Mouse (Mus musculus): ENCODE measurements around the gene Slc38a7. TPM values are rescaled to one million over a fixed set of nuclear protein-coding genes. Genes with fewer than 3 reads are reported as not detected.

The Slc38a7 gene
- polyA plus RNA-seq, 1 experiment from 2014 or later = 9.4 TPM

- ATAC-seq = no peak
- H3K27ac ChIP-seq (ENCODE audit: low read depth) = no peak overlapping the region
- H3K9me3 ChIP-seq (ENCODE audit: low read length) = no peaks in the 10 kb centered on the region
- H3K4me1 ChIP-seq (ENCODE audit: insufficient read depth) = no peaks in the 10 kb centered on the region
- H3K4me3 ChIP-seq (ENCODE audit: low read depth, low read length) = no peak overlapping the region
- no peak for DNase-seq
- no peak for TF ChIP-seq CTCF (IDR thresholded peaks at IDR 0.05; ENCODE audit: low read depth)
- TF ChIP-seq EP300 (IDR thresholded peaks at IDR 0.05; ENCODE audit: low read depth) = no peak
- no peak overlapping the region for H3K9ac ChIP-seq (replicated peaks)
- WGBS (ENCODE audit: insufficient replicate concordance) = 85% methylated on average over 6 of the region's 6 CpGs
- no peak overlapping the region for H3K4me2 ChIP-seq (ENCODE audit: low read depth, low read length)
- no peaks in the 10 kb centered on the region for H3K27me3 ChIP-seq (ENCODE audit: insufficient read depth, low read length)
- H3K36me3 ChIP-seq (replicated peaks; ENCODE audit: insufficient read depth, low read length) = peaks cover 23% of the 10 kb centered on the region; the same call in 1 of the 2 replicates
Observed at GRCm38 (mm10) chr8:95843968-95844367, 9.4 kb downstream of the Slc38a7 start.

- TF ChIP-seq EP300 (IDR thresholded peaks at IDR 0.05; ENCODE audit: low read depth) = no peak
- no peak for TF ChIP-seq CTCF (IDR thresholded peaks at IDR 0.05; ENCODE audit: low read depth)
- no peak overlapping the region for H3K9ac ChIP-seq (replicated peaks)
- H3K36me3 ChIP-seq (replicated peaks; ENCODE audit: insufficient read depth, low read length) = peaks cover 27% of the 10 kb centered on the region
- ATAC-seq = no peak
- H3K27me3 ChIP-seq (ENCODE audit: insufficient read depth, low read length) = no peaks in the 10 kb centered on the region
- no peak overlapping the region for H3K4me2 ChIP-seq (ENCODE audit: low read depth, low read length)
- no peaks in the 10 kb centered on the region for H3K4me1 ChIP-seq (ENCODE audit: insufficient read depth)
- no peak overlapping the region for H3K4me3 ChIP-seq (ENCODE audit: low read depth, low read length)
- no peak for DNase-seq
- H3K27ac ChIP-seq (ENCODE audit: low read depth) = no peak overlapping the region
- no peaks in the 10 kb centered on the region for H3K9me3 ChIP-seq (ENCODE audit: low read length)
- WGBS (ENCODE audit: insufficient replicate concordance) = 87% methylated on average over 15 of the region's 15 CpGs
Observed at GRCm38 (mm10) chr8:95841436-95841835, 11.9 kb downstream of the Slc38a7 start.

- peak; percentile 7 for DNase-seq
- Histone ChIP-seq H3K9me3 (ENCODE audit: low read length) (no peaks in the 10 kb centered on the region), H3K4me2 (ENCODE audit: low read depth, low read length) (no peak overlapping the region), H3K9ac (replicated peaks) (no peak overlapping the region), H3K27me3 (ENCODE audit: insufficient read depth, low read length) (no peaks in the 10 kb centered on the region), H3K36me3 (replicated peaks; ENCODE audit: insufficient read depth, low read length) (peaks cover 20% of the 10 kb centered on the region), H3K4me1 (ENCODE audit: insufficient read depth) (peaks cover 4% of the 10 kb centered on the region), H3K27ac (ENCODE audit: low read depth) (no peak overlapping the region), H3K4me3 (ENCODE audit: low read depth, low read length) (no peak overlapping the region)
- 96% methylated on average over 4 of the region's 4 CpGs for WGBS (ENCODE audit: insufficient replicate concordance)
- no peak for ATAC-seq
- no peak for TF ChIP-seq EP300 (IDR thresholded peaks at IDR 0.05; ENCODE audit: low read depth)
- no peak for TF ChIP-seq CTCF (IDR thresholded peaks at IDR 0.05; ENCODE audit: low read depth)
Observed at GRCm38 (mm10) chr8:95839289-95839688, 14.1 kb downstream of the Slc38a7 start.

- Histone ChIP-seq H3K9me3 (ENCODE audit: low read length) (no peaks in the 10 kb centered on the region), H3K27me3 (ENCODE audit: insufficient read depth, low read length) (no peaks in the 10 kb centered on the region), H3K36me3 (replicated peaks; ENCODE audit: insufficient read depth, low read length) (peaks cover 6% of the 10 kb centered on the region; the same call in 1 of the 2 replicates), H3K27ac (ENCODE audit: low read depth) (no peak overlapping the region), H3K4me1 (ENCODE audit: insufficient read depth) (peaks cover 16% of the 10 kb centered on the region), H3K9ac (replicated peaks) (no peak overlapping the region), H3K4me2 (ENCODE audit: low read depth, low read length) (no peak overlapping the region), H3K4me3 (ENCODE audit: low read depth, low read length) (no peak overlapping the region)
- DNase-seq = peak; percentile 10
- WGBS (ENCODE audit: insufficient replicate concordance) = 81% methylated on average over 10 of the region's 10 CpGs
- TF ChIP-seq CTCF (IDR thresholded peaks at IDR 0.05; ENCODE audit: low read depth) (no peak), EP300 (IDR thresholded peaks at IDR 0.05; ENCODE audit: low read depth) (no peak)
- ATAC-seq = no peak
Observed at GRCm38 (mm10) chr8:95837266-95837665, 16.1 kb downstream of the Slc38a7 start.

GRCm38 (mm10) chr8:95835891-95836290, 17.4 kb downstream of the Slc38a7 start:
- ATAC-seq (no peak), DNase-seq (peak; percentile 10)
- no peaks in the 10 kb centered on the region for H3K27me3 ChIP-seq (ENCODE audit: insufficient read depth, low read length)
- no peak overlapping the region for H3K9ac ChIP-seq (replicated peaks)
- no peak for TF ChIP-seq EP300 (IDR thresholded peaks at IDR 0.05; ENCODE audit: low read depth)
- TF ChIP-seq CTCF (IDR thresholded peaks at IDR 0.05; ENCODE audit: low read depth) = no peak
- whole genome bisulfite sequencing (ENCODE audit: insufficient replicate concordance) = 71% methylated on average over 4 of the region's 4 CpGs
- H3K4me1 ChIP-seq (ENCODE audit: insufficient read depth) = peaks cover 16% of the 10 kb centered on the region
- H3K9me3 ChIP-seq (ENCODE audit: low read length) = no peaks in the 10 kb centered on the region
- no peak overlapping the region for H3K4me3 ChIP-seq (ENCODE audit: low read depth, low read length)
- H3K4me2 ChIP-seq (ENCODE audit: low read depth, low read length) = no peak overlapping the region
- peaks cover 6% of the 10 kb centered on the region; the same call in 1 of the 2 replicates for H3K36me3 ChIP-seq (replicated peaks; ENCODE audit: insufficient read depth, low read length)
- no peak overlapping the region for H3K27ac ChIP-seq (ENCODE audit: low read depth)

GRCm38 (mm10) chr8:95833435-95833984, 19.8 kb downstream of the Slc38a7 start:
- H3K36me3 ChIP-seq (replicated peaks; ENCODE audit: insufficient read depth, low read length) = peaks cover 4% of the 10 kb centered on the region; the same call in 1 of the 2 replicates
- ATAC-seq (peak; percentile 96), DNase-seq (peak; percentile 80)
- no peaks in the 10 kb centered on the region for H3K9me3 ChIP-seq (ENCODE audit: low read length)
- H3K27ac ChIP-seq (ENCODE audit: low read depth) = peak overlapping the region; percentile 83
- 3% methylated on average over 16 of the region's 16 CpGs for WGBS (ENCODE audit: insufficient replicate concordance)
- TF ChIP-seq CTCF (IDR thresholded peaks at IDR 0.05; ENCODE audit: low read depth) = no peak
- TF ChIP-seq EP300 (IDR thresholded peaks at IDR 0.05; ENCODE audit: low read depth) = peak; percentile 88
- peak overlapping the region; percentile 38 for H3K9ac ChIP-seq (replicated peaks)
- peak overlapping the region; percentile 70 for H3K4me2 ChIP-seq (ENCODE audit: low read depth, low read length)
- no peaks in the 10 kb centered on the region for H3K27me3 ChIP-seq (ENCODE audit: insufficient read depth, low read length)
- peaks cover 16% of the 10 kb centered on the region for H3K4me1 ChIP-seq (ENCODE audit: insufficient read depth)
- H3K4me3 ChIP-seq (ENCODE audit: low read depth, low read length) = peak overlapping the region; percentile 36
